Mouse (Mus musculus): ENCODE results near the gene Fbxo36. TPM values are rescaled to one million over a fixed set of nuclear protein-coding genes. Genes with fewer than 3 reads are reported as not detected.

The Fbxo36 gene
- polyA plus RNA-seq, 1 experiment = 201 TPM

GRCm38 (mm10) chr1:84890005-84890393 is 50.4 kb downstream of the Fbxo36 start:
- Histone ChIP-seq H3K36me3 (ENCODE audit: control insufficient read depth, insufficient read depth, low read length) (no peaks in the 10 kb centered on the region), H3K4me3 (ENCODE audit: control insufficient read depth, low read depth, low read length) (no peak overlapping the region), H3K27ac (ENCODE audit: control insufficient read depth, insufficient read depth, low read depth, low read length) (no peak overlapping the region), H3K27me3 (ENCODE audit: control insufficient read depth, insufficient read depth, low read length) (no peaks in the 10 kb centered on the region), H3K4me1 (ENCODE audit: control insufficient read depth, insufficient read depth, low read length) (no peaks in the 10 kb centered on the region)
- no peak for TF ChIP-seq CTCF (IDR thresholded peaks at IDR 0.05; ENCODE audit: control insufficient read depth, insufficient read depth, insufficient replicate concordance, low read depth, low read length)
- TF ChIP-seq POLR2A (IDR thresholded peaks at IDR 0.05; ENCODE audit: control insufficient read depth, low read depth, low read length) = no peak

GRCm38 (mm10) chr1:84890503-84890902 is 50.9 kb downstream of the Fbxo36 start:
- no peaks in the 10 kb centered on the region for H3K36me3 ChIP-seq (ENCODE audit: control insufficient read depth, insufficient read depth, low read length)
- H3K27ac ChIP-seq (ENCODE audit: control insufficient read depth, insufficient read depth, low read depth, low read length) = no peak overlapping the region
- H3K4me1 ChIP-seq (ENCODE audit: control insufficient read depth, insufficient read depth, low read length) = no peaks in the 10 kb centered on the region
- H3K4me3 ChIP-seq (ENCODE audit: control insufficient read depth, low read depth, low read length) = no peak overlapping the region
- H3K27me3 ChIP-seq (ENCODE audit: control insufficient read depth, insufficient read depth, low read length) = no peaks in the 10 kb centered on the region
- TF ChIP-seq CTCF (IDR thresholded peaks at IDR 0.05; ENCODE audit: control insufficient read depth, insufficient read depth, insufficient replicate concordance, low read depth, low read length) (no peak), POLR2A (IDR thresholded peaks at IDR 0.05; ENCODE audit: control insufficient read depth, low read depth, low read length) (no peak)

- Histone ChIP-seq H3K27ac (ENCODE audit: control insufficient read depth, insufficient read depth, low read depth, low read length) (no peak overlapping the region), H3K4me1 (ENCODE audit: control insufficient read depth, insufficient read depth, low read length) (no peaks in the 10 kb centered on the region), H3K4me3 (ENCODE audit: control insufficient read depth, low read depth, low read length) (peak overlapping the region; percentile 27; the same call in 1 of the 2 replicates), H3K36me3 (ENCODE audit: control insufficient read depth, insufficient read depth, low read length) (no peaks in the 10 kb centered on the region), H3K27me3 (ENCODE audit: control insufficient read depth, insufficient read depth, low read length) (no peaks in the 10 kb centered on the region)
- TF ChIP-seq CTCF (IDR thresholded peaks at IDR 0.05; ENCODE audit: control insufficient read depth, insufficient read depth, insufficient replicate concordance, low read depth, low read length) (no peak), POLR2A (IDR thresholded peaks at IDR 0.05; ENCODE audit: control insufficient read depth, low read depth, low read length) (no peak)
Measured at GRCm38 (mm10) chr1:84891746-84892145, 52.1 kb downstream of the Fbxo36 start.

GRCm38 (mm10) chr1:84897364-84897763 is 57.7 kb downstream of the Fbxo36 start:
- TF ChIP-seq POLR2A (IDR thresholded peaks at IDR 0.05; ENCODE audit: control insufficient read depth, low read depth, low read length) (no peak), CTCF (IDR thresholded peaks at IDR 0.05; ENCODE audit: control insufficient read depth, insufficient read depth, insufficient replicate concordance, low read depth, low read length) (no peak)

GRCm38 (mm10) chr1:84899156-84899555 is 59.5 kb downstream of the Fbxo36 start:
- Histone ChIP-seq H3K36me3 (ENCODE audit: control insufficient read depth, insufficient read depth, low read length) (no peaks in the 10 kb centered on the region), H3K4me1 (ENCODE audit: control insufficient read depth, insufficient read depth, low read length) (no peaks in the 10 kb centered on the region), H3K27me3 (ENCODE audit: control insufficient read depth, insufficient read depth, low read length) (no peaks in the 10 kb centered on the region), H3K4me3 (ENCODE audit: control insufficient read depth, low read depth, low read length) (no peak overlapping the region), H3K27ac (ENCODE audit: control insufficient read depth, insufficient read depth, low read depth, low read length) (no peak overlapping the region)
- TF ChIP-seq POLR2A (IDR thresholded peaks at IDR 0.05; ENCODE audit: control insufficient read depth, low read depth, low read length) (no peak), CTCF (IDR thresholded peaks at IDR 0.05; ENCODE audit: control insufficient read depth, insufficient read depth, insufficient replicate concordance, low read depth, low read length) (no peak)

More at GRCm38 (mm10) chr1:84897364-84897763, 57.7 kb downstream of the Fbxo36 start:
- H3K4me1 ChIP-seq (ENCODE audit: control insufficient read depth, insufficient read depth, low read length) = no peaks in the 10 kb centered on the region
- H3K27ac ChIP-seq (ENCODE audit: control insufficient read depth, insufficient read depth, low read depth, low read length) = no peak overlapping the region
- no peaks in the 10 kb centered on the region for H3K27me3 ChIP-seq (ENCODE audit: control insufficient read depth, insufficient read depth, low read length)
- no peaks in the 10 kb centered on the region for H3K36me3 ChIP-seq (ENCODE audit: control insufficient read depth, insufficient read depth, low read length)
- H3K4me3 ChIP-seq (ENCODE audit: control insufficient read depth, low read depth, low read length) = no peak overlapping the region

GRCm38 (mm10) chr1:84904467-84904866 is 64.8 kb downstream of the Fbxo36 start:
- H3K27ac ChIP-seq (ENCODE audit: control insufficient read depth, insufficient read depth, low read depth, low read length) = no peak overlapping the region
- no peaks in the 10 kb centered on the region for H3K36me3 ChIP-seq (ENCODE audit: control insufficient read depth, insufficient read depth, low read length)
- no peak overlapping the region for H3K4me3 ChIP-seq (ENCODE audit: control insufficient read depth, low read depth, low read length)
- H3K27me3 ChIP-seq (ENCODE audit: control insufficient read depth, insufficient read depth, low read length) = no peaks in the 10 kb centered on the region
- no peak for TF ChIP-seq CTCF (IDR thresholded peaks at IDR 0.05; ENCODE audit: control insufficient read depth, insufficient read depth, insufficient replicate concordance, low read depth, low read length)
- TF ChIP-seq POLR2A (IDR thresholded peaks at IDR 0.05; ENCODE audit: control insufficient read depth, low read depth, low read length) = no peak
- no peaks in the 10 kb centered on the region for H3K4me1 ChIP-seq (ENCODE audit: control insufficient read depth, insufficient read depth, low read length)

- Histone ChIP-seq H3K27ac (ENCODE audit: control insufficient read depth, insufficient read depth, low read depth, low read length) (no peak overlapping the region), H3K4me3 (ENCODE audit: control insufficient read depth, low read depth, low read length) (no peak overlapping the region), H3K4me1 (ENCODE audit: control insufficient read depth, insufficient read depth, low read length) (no peaks in the 10 kb centered on the region; the same call in 1 of the 2 replicates), H3K27me3 (ENCODE audit: control insufficient read depth, insufficient read depth, low read length) (no peaks in the 10 kb centered on the region), H3K36me3 (ENCODE audit: control insufficient read depth, insufficient read depth, low read length) (no peaks in the 10 kb centered on the region)
- TF ChIP-seq CTCF (IDR thresholded peaks at IDR 0.05; ENCODE audit: control insufficient read depth, insufficient read depth, insufficient replicate concordance, low read depth, low read length) (no peak), POLR2A (IDR thresholded peaks at IDR 0.05; ENCODE audit: control insufficient read depth, low read depth, low read length) (no peak)
Measured at GRCm38 (mm10) chr1:84910177-84910804, 70.7 kb downstream of the Fbxo36 start.
